Mouse (Mus musculus) ES-E14 (cell line): ENCODE measurements at regions not wholly inside any gene's neighbourhood (a gene's known extent, or its start where the extent isn't known, plus 50 kb on each side); places are given as distances from the start of the nearest gene placed in this dataset.

Experiments
- CHD2 ChIP-seq: IDR thresholded peaks from 2 replicates; pipeline ENCODE4 v1.6.1; 2014; ENCODE audit warnings: mild to moderate bottlenecking, low read depth, low read length, inconsistent platforms
- MAFK ChIP-seq: IDR thresholded peaks from 2 replicates; pipeline ENCODE4 v1.6.1; 2014; ENCODE audit warnings: mild to moderate bottlenecking, low read depth, low read length, inconsistent platforms; ENCODE audit not compliant: insufficient read depth
- ZC3H11A ChIP-seq: IDR thresholded peaks from 2 replicates; pipeline ENCODE4 v1.6.1; 2012; ENCODE audit warnings: low read depth, mild to moderate bottlenecking, inconsistent platforms, low read length, borderline replicate concordance
- ZNF384 ChIP-seq: IDR thresholded peaks from 2 replicates; pipeline ENCODE4 v1.6.1; 2012; ENCODE audit warnings: low read depth, low read length, inconsistent platforms

- no peak for TF ChIP-seq ZNF384
- no peak for TF ChIP-seq ZC3H11A
- TF ChIP-seq CHD2: no peak
- TF ChIP-seq MAFK: no peak
Observed at GRCm38 (mm10) chr3:81750164-81750563, 182.2 kb upstream of the Ctso start.
